Comparison of ENCODE assay signal across 11 mouse cellular contexts in the genomic region with DNA sequence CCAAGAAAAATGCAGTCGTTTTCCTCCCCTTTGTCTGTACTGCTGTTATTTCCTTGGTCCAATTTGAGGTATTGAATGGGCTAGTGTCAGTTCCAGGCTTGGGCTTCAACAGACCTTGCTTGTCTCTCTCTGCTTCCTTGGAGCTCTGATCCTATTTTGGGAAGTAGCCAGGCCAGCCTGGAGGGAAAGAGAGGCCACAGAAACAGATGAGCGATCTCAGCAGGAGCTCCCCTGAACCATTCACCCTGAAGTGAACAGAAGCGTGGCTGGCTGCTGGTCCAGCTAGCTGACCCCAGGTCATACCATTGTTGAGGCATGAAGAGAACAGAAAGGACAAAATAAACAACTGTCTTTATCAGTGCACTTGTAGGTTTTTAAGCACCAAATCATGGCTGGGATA. TPM values are rescaled to one million over a fixed set of nuclear protein-coding genes. Genes with fewer than 3 reads are reported as not detected.
DNase-seq lines count a peak whose midpoint lies in the region; ATAC-seq and TF ChIP-seq lines count a peak whose summit lies in the region.
"Had no signal": no experiment of that assay in that cellular context is flagged by ENCODE, and none has a peak within 500 bp of the region (broad histone marks: within the 10 kb centered on the region; RNA-seq: fewer than 3 reads in every experiment).

No protein-coding gene starts in this region.

- H3K4me2 ChIP-seq in hindbrain, postnatal 0 days (ENCODE audit: low read depth, low read length), result no peak overlapping the region
- H3K4me2 ChIP-seq in hindbrain, embryonic 14.5 days (replicated peaks), result no peak overlapping the region
- H3K4me2 ChIP-seq: liver, embryonic 15.5 days had no signal

- no peak for ATAC-seq in hindbrain, postnatal 0 days
- no peak; the same call in 1 of the 2 replicates for ATAC-seq in hindbrain, embryonic 14.5 days (ENCODE audit: low FRiP score)
- no peak for ATAC-seq in granulocyte monocyte progenitor cell, adult 5-6 weeks (replicated peaks; ENCODE audit: poor library complexity, severe bottlenecking)

- H3K27me3 ChIP-seq in hindbrain, postnatal 0 days (ENCODE audit: insufficient read depth, low read length), result no peaks in the 10 kb centered on the region
- no peaks in the 10 kb centered on the region for H3K27me3 ChIP-seq in hindbrain, embryonic 14.5 days (ENCODE audit: control insufficient read depth, insufficient read depth, low read length)
- no peaks in the 10 kb centered on the region for H3K27me3 ChIP-seq in ES-Bruce4 (ENCODE audit: control insufficient read depth, insufficient read depth, low read length, poor library complexity, severe bottlenecking)
- H3K27me3 ChIP-seq: liver, embryonic 15.5 days had no signal

- 0 out of 2 replicates have a peak, but pooled peaks cover 3% of the 10 kb centered on the region for H3K4me1 ChIP-seq in hindbrain, postnatal 0 days (ENCODE audit: insufficient read depth, low read length)
- peaks cover 6% of the 10 kb centered on the region; the same call in 1 of the 2 replicates for H3K4me1 ChIP-seq in hindbrain, embryonic 14.5 days (replicated peaks; ENCODE audit: control insufficient read depth, insufficient read depth, low read length)
- H3K4me1 ChIP-seq in ES-Bruce4 (ENCODE audit: control insufficient read depth, insufficient read depth, low read length), result no peaks in the 10 kb centered on the region
- H3K4me1 ChIP-seq: liver, embryonic 15.5 days had no signal

- WGBS in hindbrain, postnatal 0 days, result 16% methylated on average over 3 of the region's 3 CpGs
- WGBS in hindbrain, embryonic 14.5 days, result 5% methylated on average over 3 of the region's 3 CpGs

- no peak for TF ChIP-seq POLR2A in ES-Bruce4 (IDR thresholded peaks at IDR 0.05; ENCODE audit: insufficient read depth, low read length)

- no peaks in the 10 kb centered on the region for H3K9me3 ChIP-seq in hindbrain, postnatal 0 days (ENCODE audit: low read length)
- no peaks in the 10 kb centered on the region for H3K9me3 ChIP-seq in hindbrain, embryonic 14.5 days (ENCODE audit: control insufficient read depth, low read length)
- no peaks in the 10 kb centered on the region for H3K9me3 ChIP-seq in ES-Bruce4 (replicated peaks; ENCODE audit: control insufficient read depth, insufficient read depth, low read length, poor library complexity, severe bottlenecking)
- H3K9me3 ChIP-seq: liver, embryonic 15.5 days had no signal

- no peak overlapping the region for H3K4me3 ChIP-seq in hindbrain, postnatal 0 days (ENCODE audit: low read length)
- no peak overlapping the region for H3K4me3 ChIP-seq in hindbrain, embryonic 14.5 days (replicated peaks; ENCODE audit: low read length)
- no peak overlapping the region for H3K4me3 ChIP-seq in ES-Bruce4 (ENCODE audit: low read depth, low read length)
- H3K4me3 ChIP-seq: liver, embryonic 15.5 days had no signal

- TF ChIP-seq EP300 in ES-Bruce4 (IDR thresholded peaks at IDR 0.05; ENCODE audit: insufficient read depth, low read depth, low read length), result 0 out of 2 replicates have a peak, but pooled peaks have one; percentile 47

- no peak overlapping the region for H3K9ac ChIP-seq in hindbrain, postnatal 0 days (replicated peaks; ENCODE audit: low read length)
- H3K9ac ChIP-seq in hindbrain, embryonic 14.5 days, result no peak overlapping the region
- no peak overlapping the region for H3K9ac ChIP-seq in ES-Bruce4 (ENCODE audit: low read depth, poor library complexity, severe bottlenecking)
- H3K9ac ChIP-seq: liver, embryonic 15.5 days had no signal

- TF ChIP-seq CTCF in hindbrain, postnatal 0 days (IDR thresholded peaks at IDR 0.05; ENCODE audit: low read depth), result no peak
- TF ChIP-seq CTCF in ES-Bruce4 (IDR thresholded peaks at IDR 0.05; ENCODE audit: low read depth, low read length), result no peak

- peak; percentile 32 for DNase-seq in hindbrain, postnatal 0 days (ENCODE audit: low spot score)
- DNase-seq in hindbrain, embryonic 14.5 days (ENCODE audit: low spot score), result no peak
- peak; percentile 52 for DNase-seq in embryo, embryonic 9.5 days (ENCODE audit: extremely low spot score)
- peak; percentile 47 to 56 for DNase-seq in kidney, postnatal 4 days
- no peak for DNase-seq in testis, postnatal 14 days (ENCODE audit: low spot score)
- DNase-seq in cerebellum, adult 11 months, result no peak
- DNase-seq: layer of hippocampus, postnatal 36 days; right cerebral cortex, postnatal 4 days had no signal

- no peak overlapping the region for H3K27ac ChIP-seq in hindbrain, postnatal 0 days
- H3K27ac ChIP-seq in hindbrain, embryonic 14.5 days, result no peak overlapping the region
- H3K27ac ChIP-seq in ES-Bruce4 (ENCODE audit: insufficient read depth, low read length), result no peak overlapping the region
- H3K27ac ChIP-seq: liver, embryonic 15.5 days had no signal

- H3K36me3 ChIP-seq in hindbrain, postnatal 0 days (ENCODE audit: insufficient read depth, low read length), result no peaks in the 10 kb centered on the region
- H3K36me3 ChIP-seq in hindbrain, embryonic 14.5 days (replicated peaks; ENCODE audit: control insufficient read depth, insufficient read depth), result no peaks in the 10 kb centered on the region
- no peaks in the 10 kb centered on the region for H3K36me3 ChIP-seq in ES-Bruce4 (ENCODE audit: control insufficient read depth, insufficient read depth, low read length, poor library complexity, severe bottlenecking)
- H3K36me3 ChIP-seq: liver, embryonic 15.5 days had no signal

RNA-seq across cellular contexts. Expression of a gene that starts 12.8 kb away (rescaled TPM):
- 31.3 and 42.4 TPM in 2 replicates for total RNA-seq in hindbrain, postnatal 0 days (2014; rRNA removed)
- 23.5 and 26.0 TPM in 2 replicates for polyA plus RNA-seq in hindbrain, postnatal 0 days (2015; fragmentation: Nextera tagmentation; extraction: Ambion mirVana)
- polyA plus RNA-seq in hindbrain, embryonic 14.5 days (2014; fragmentation: Nextera tagmentation; extraction: Ambion mirVana), result 69.5 and 72.9 TPM in 2 replicates
- polyA plus RNA-seq in ES-Bruce4 (2011; ENCODE audit: insufficient read depth, insufficient read length, low read depth, missing spikeins), result 57.5 and 59.6 TPM in 2 replicates
- total RNA-seq in granulocyte monocyte progenitor cell, adult 5-6 weeks (2014; fragmentation: Nextera tagmentation), result 27.5 and 37.4 TPM in 2 replicates
- total RNA-seq in granulocyte monocyte progenitor cell, adult 5-6 weeks (2017), result 40.0 and 47.5 TPM in 2 replicates

Comparison
In these comparisons a context has a peak if more than half of its experiments do, and no peak if none do; other contexts are left out.
1. DNase-seq: peak in hindbrain, postnatal 0 days (single experiment), embryo, embryonic 9.5 days (single experiment) and kidney, postnatal 4 days (2 of 2); none in hindbrain, embryonic 14.5 days (single experiment), testis, postnatal 14 days (single experiment) and cerebellum, adult 11 months (single experiment).